Mouse (Mus musculus) sigmoid colon, adult 10 weeks (tissue): ENCODE data around the gene Bpifa3. TPM values are rescaled to one million over a fixed set of nuclear protein-coding genes. Genes with fewer than 3 reads are reported as not detected.

Source experiments
- polyA plus RNA-seq: library from polyadenylated mRNA; stranded (reverse); fragments of 350-450 nt; fragmentation: Illumina TruSeq; extraction: RNeasy Lipid Tissue Mini Kit (QIAGEN cat#74804); gene quantifications from one replicate; pipeline ENCODE4 v1.2.3, GENCODE M21; 2014; ENCODE audit warnings: low read depth, low replicate concordance

The Bpifa3 gene
- not detected for polyA plus RNA-seq

GRCm38 (mm10) chr2:154130120-154130519, at the start of gene Bpifa3:
Gene Bpifa3, plus strand, starts transcription at chr2:154130336.

DNA sequence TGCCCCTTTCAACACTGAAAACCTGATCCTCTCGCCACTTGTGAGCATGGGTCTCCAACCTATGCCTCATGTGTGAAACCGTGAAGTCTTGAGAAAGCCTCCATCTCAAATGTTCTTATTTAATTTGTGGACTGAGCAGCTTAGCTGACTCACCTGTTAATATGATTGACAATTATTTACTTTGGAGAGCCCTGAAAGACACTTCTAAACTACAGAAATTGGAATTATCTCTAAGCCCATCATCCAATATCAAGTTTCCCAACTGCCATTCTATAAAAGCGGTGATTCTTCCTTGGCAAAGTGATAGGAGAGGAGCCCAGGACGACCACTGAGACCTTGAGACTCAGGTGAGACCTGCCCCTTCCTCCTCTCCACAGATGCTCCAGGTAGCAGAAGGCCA, 12.4 kb downstream of the Bpifa3 start, which contains the start of gene Bpifa1:
Gene Bpifa1 (plus strand): TSS at position 301 of the 400 bp plus-strand sequence.

GRCm38 (mm10) chr2:154162307-154162706, 32.2 kb downstream of the Bpifa3 start, which contains the start of gene Bpifa5:
Gene Bpifa5, plus strand, starts transcription at chr2:154162607.

Other genes starting within 250 kb of the Bpifa3 start
- gene Bpifb6, start 229.9 kb upstream of the Bpifa3 start, polyA plus RNA-seq, result not detected
- not detected for gene Bpifb3, start 212.1 kb upstream of the Bpifa3 start, polyA plus RNA-seq
- not detected for gene Bpifb4, start 192.1 kb upstream of the Bpifa3 start, polyA plus RNA-seq
- not detected for gene Bpifa6, start 155.4 kb upstream of the Bpifa3 start, polyA plus RNA-seq
- gene Bpifa2, start 122.1 kb upstream of the Bpifa3 start, polyA plus RNA-seq, result not detected
- not detected for gene Bpifa1, start 12.5 kb downstream of the Bpifa3 start, polyA plus RNA-seq
- not detected for gene Bpifa5, start 32.3 kb downstream of the Bpifa3 start, polyA plus RNA-seq
- gene Bpifb1, start 60.5 kb downstream of the Bpifa3 start, polyA plus RNA-seq, result not detected
- not detected for gene Bpifb5, start 93.4 kb downstream of the Bpifa3 start, polyA plus RNA-seq
- gene Bpifb9a, start 127.5 kb downstream of the Bpifa3 start, polyA plus RNA-seq, result not detected
- gene Bpifb9b, start 176.9 kb downstream of the Bpifa3 start, polyA plus RNA-seq, result not detected
- gene Cdk5rap1, start 242.7 kb downstream of the Bpifa3 start, polyA plus RNA-seq, result 9.2 TPM